Comparison of ENCODE assay signal across 23 mouse cellular contexts in the genomic region with DNA sequence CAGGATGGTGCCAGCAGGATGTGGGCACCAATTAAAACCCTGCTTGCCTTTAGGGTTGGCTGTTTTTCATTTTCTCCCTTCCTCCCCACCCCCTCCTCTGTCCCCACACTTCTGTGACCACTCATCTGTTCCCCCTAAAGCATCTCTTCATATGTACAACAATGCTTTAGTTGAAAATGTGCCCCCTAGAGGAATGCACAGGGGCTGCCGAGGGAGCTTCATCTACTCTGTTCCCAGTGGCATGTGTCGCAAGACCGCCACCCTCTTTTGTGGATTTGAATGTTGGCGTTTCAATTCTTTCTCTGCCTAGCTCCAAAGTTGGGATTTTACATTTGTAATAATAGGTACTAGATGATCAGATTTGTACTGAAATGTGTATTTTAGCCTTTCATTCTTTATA.
DNase-seq lines count a peak whose midpoint lies in the region; ATAC-seq lines count a peak whose summit lies in the region.
"Had no signal": no experiment of that assay in that cellular context is flagged by ENCODE, and none has a peak within 500 bp of the region (broad histone marks: within the 10 kb centered on the region; RNA-seq: fewer than 3 reads in every experiment).

No protein-coding gene starts in this region.

- no peak overlapping the region for H3K4me3 ChIP-seq in midbrain, embryonic 14.5 days (replicated peaks; ENCODE audit: low read depth, low read length)
- H3K4me3 ChIP-seq in midbrain, embryonic 10.5 days = no peak overlapping the region
- H3K4me3 ChIP-seq: embryonic facial prominence, embryonic 10.5 days; forebrain, embryonic 13.5 days; heart, embryonic 13.5 days; limb, embryonic 13.5 days; midbrain, embryonic 13.5 days; neural tube, embryonic 12.5 days had no signal

- no peak overlapping the region for H3K9ac ChIP-seq in midbrain, embryonic 14.5 days (replicated peaks; ENCODE audit: low read length)
- H3K9ac ChIP-seq: forebrain, embryonic 13.5 days; heart, embryonic 13.5 days; limb, embryonic 13.5 days; midbrain, embryonic 13.5 days; neural tube, embryonic 12.5 days had no signal

- no peaks in the 10 kb centered on the region for H3K27me3 ChIP-seq in midbrain, embryonic 14.5 days (ENCODE audit: control insufficient read depth, insufficient read depth, low read length)
- no peaks in the 10 kb centered on the region for H3K27me3 ChIP-seq in midbrain, embryonic 10.5 days (ENCODE audit: low read depth, poor library complexity, severe bottlenecking)
- H3K27me3 ChIP-seq: forebrain, embryonic 13.5 days; heart, embryonic 13.5 days; midbrain, embryonic 13.5 days; neural tube, embryonic 12.5 days had no signal

- no peaks in the 10 kb centered on the region for H3K9me3 ChIP-seq in midbrain, embryonic 14.5 days (ENCODE audit: control insufficient read depth, low read length)
- no peaks in the 10 kb centered on the region for H3K9me3 ChIP-seq in midbrain, embryonic 10.5 days (replicated peaks)
- H3K9me3 ChIP-seq: embryonic facial prominence, embryonic 10.5 days; forebrain, embryonic 13.5 days; G1E; heart, embryonic 13.5 days; limb, embryonic 13.5 days; midbrain, embryonic 13.5 days; neural tube, embryonic 12.5 days had no signal

- H3K4me1 ChIP-seq in midbrain, embryonic 14.5 days (ENCODE audit: control insufficient read depth, insufficient read depth, low read length) = 0 out of 2 replicates have a peak, but pooled peaks cover 3% of the 10 kb centered on the region
- H3K4me1 ChIP-seq in midbrain, embryonic 10.5 days = peaks cover 4% of the 10 kb centered on the region; the same call in 1 of the 2 replicates
- H3K4me1 ChIP-seq: midbrain, embryonic 13.5 days; neural tube, embryonic 12.5 days had no signal

- WGBS in midbrain, embryonic 14.5 days = 81% methylated on average over 4 of the region's 4 CpGs
- 91% methylated on average over 4 of the region's 4 CpGs for WGBS in midbrain, embryonic 10.5 days

- H3K36me3 ChIP-seq in midbrain, embryonic 14.5 days (ENCODE audit: control insufficient read depth, insufficient read depth, low read length) = no peaks in the 10 kb centered on the region
- no peaks in the 10 kb centered on the region for H3K36me3 ChIP-seq in midbrain, embryonic 10.5 days
- H3K36me3 ChIP-seq: embryonic facial prominence, embryonic 10.5 days; heart, embryonic 13.5 days; limb, embryonic 13.5 days; midbrain, embryonic 13.5 days; neural tube, embryonic 12.5 days had no signal

- no peak overlapping the region for H3K4me2 ChIP-seq in midbrain, embryonic 14.5 days (ENCODE audit: low read length)
- H3K4me2 ChIP-seq: forebrain, embryonic 13.5 days; limb, embryonic 13.5 days; midbrain, embryonic 13.5 days; neural tube, embryonic 12.5 days had no signal

- DNase-seq in cerebellum, postnatal 10 days = peak; percentile 18 to 20
- no peak for DNase-seq in cerebellum, adult 9-11 months
- DNase-seq in midbrain, embryonic 14.5 days = peak; percentile 27
- DNase-seq in midbrain, embryonic 10.5 days (ENCODE audit: low spot score) = no peak
- DNase-seq in liver (peak; percentile 32), MN1 (ENCODE audit: low spot score) (no peak)
- DNase-seq in retina, postnatal 1 day = peak; percentile 11
- DNase-seq in kidney, postnatal 10 days = no peak
- DNase-seq: cerebellum, postnatal 36 days; gastrocnemius, postnatal 36 days; heart, postnatal 36 days; kidney, adult 2 months; kidney, postnatal 36 days; lung, adult 18-20 months; lung, postnatal 4 days; thymus, adult 18-20 months had no signal

- no peak overlapping the region for H3K27ac ChIP-seq in midbrain, embryonic 14.5 days (replicated peaks; ENCODE audit: low read depth, low read length)
- no peak overlapping the region for H3K27ac ChIP-seq in midbrain, embryonic 10.5 days (replicated peaks)
- H3K27ac ChIP-seq: embryonic facial prominence, embryonic 10.5 days; forebrain, embryonic 13.5 days; heart, embryonic 13.5 days; limb, embryonic 13.5 days; midbrain, embryonic 13.5 days; neural tube, embryonic 12.5 days had no signal

- ATAC-seq in midbrain, embryonic 14.5 days (ENCODE audit: low FRiP score, low TSS enrichment) = no peak

Comparison
In these comparisons a context has a peak if more than half of its experiments do, and no peak if none do; other contexts are left out.
1. DNase-seq: peak in cerebellum, postnatal 10 days (2 of 2), midbrain, embryonic 14.5 days (single experiment), liver (single experiment) and retina, postnatal 1 day (single experiment); none in cerebellum, adult 9-11 months (single experiment), midbrain, embryonic 10.5 days (single experiment), kidney, postnatal 10 days (single experiment) and MN1 (single experiment).